Mouse (Mus musculus): ENCODE data around the gene Hbs1l.

Hbs1l gene

GRCm38 (mm10) chr10:21304672-21305632 lies 9.2 kb downstream of the Hbs1l start:
- DNase-seq (ENCODE audit: low read depth) = peak; percentile 55

GRCm38 (mm10) chr10:21313732-21314131 lies 18.0 kb downstream of the Hbs1l start:
- DNase-seq (ENCODE audit: low read depth) = peak; percentile 41

- no peak for DNase-seq (ENCODE audit: low read depth)
Observed at GRCm38 (mm10) chr10:21316123-21316522, 20.3 kb downstream of the Hbs1l start.

GRCm38 (mm10) chr10:21318250-21318649 lies 22.5 kb downstream of the Hbs1l start:
- no peak for DNase-seq (ENCODE audit: low read depth)

- DNase-seq (ENCODE audit: low read depth) = no peak
Observed at GRCm38 (mm10) chr10:21318996-21319395, 23.2 kb downstream of the Hbs1l start.

- DNase-seq (ENCODE audit: low read depth) = no peak
Observed at GRCm38 (mm10) chr10:21320601-21321000, 24.8 kb downstream of the Hbs1l start.

GRCm38 (mm10) chr10:21326352-21326751 lies 30.6 kb downstream of the Hbs1l start:
- no peak for DNase-seq (ENCODE audit: low read depth)

GRCm38 (mm10) chr10:21327605-21328135 lies 31.9 kb downstream of the Hbs1l start:
- DNase-seq (ENCODE audit: low read depth) = no peak

- peak; percentile 47 for DNase-seq (ENCODE audit: low read depth)
Observed at GRCm38 (mm10) chr10:21334349-21335105, 38.7 kb downstream of the Hbs1l start.

- DNase-seq (ENCODE audit: low read depth) = peak; percentile 78
Observed at GRCm38 (mm10) chr10:21335534-21335933, 39.8 kb downstream of the Hbs1l start.

- peak; percentile 73 for DNase-seq (ENCODE audit: low read depth)
Observed at GRCm38 (mm10) chr10:21337191-21337590, 41.4 kb downstream of the Hbs1l start.

- no peak for DNase-seq (ENCODE audit: low read depth)
Observed at GRCm38 (mm10) chr10:21341706-21342105, 45.9 kb downstream of the Hbs1l start.

GRCm38 (mm10) chr10:21342331-21343005 lies 46.7 kb downstream of the Hbs1l start:
- no peak for DNase-seq (ENCODE audit: low read depth)

- DNase-seq (ENCODE audit: low read depth) = no peak
Observed at GRCm38 (mm10) chr10:21347332-21347731, 51.6 kb downstream of the Hbs1l start.

- DNase-seq (ENCODE audit: low read depth) = no peak
Observed at GRCm38 (mm10) chr10:21349449-21349848, 53.7 kb downstream of the Hbs1l start.

GRCm38 (mm10) chr10:21349946-21350345 lies 54.2 kb downstream of the Hbs1l start:
- DNase-seq (ENCODE audit: low read depth) = no peak

- no peak for DNase-seq (ENCODE audit: low read depth)
Observed at GRCm38 (mm10) chr10:21350531-21351515, 55.0 kb downstream of the Hbs1l start.

GRCm38 (mm10) chr10:21351766-21352165 lies 56.0 kb downstream of the Hbs1l start:
- no peak for DNase-seq (ENCODE audit: low read depth)

GRCm38 (mm10) chr10:21353890-21354289 lies 58.1 kb downstream of the Hbs1l start:
- no peak for DNase-seq (ENCODE audit: low read depth)

- DNase-seq (ENCODE audit: low read depth) = no peak
Observed at GRCm38 (mm10) chr10:21354506-21354905, 58.7 kb downstream of the Hbs1l start.

- DNase-seq (ENCODE audit: low read depth) = no peak
Observed at GRCm38 (mm10) chr10:21357986-21358385, 62.2 kb downstream of the Hbs1l start.

Measured in 416B (cell line).